Mouse (Mus musculus): ENCODE results near the gene Olfr1053. TPM values are rescaled to one million over a fixed set of nuclear protein-coding genes. Genes with fewer than 3 reads are reported as not detected.

Gene Olfr1053
- polyA plus RNA-seq (2014; fragmentation: Illumina TruSeq; extraction: RNeasy Lipid Tissue Mini Kit (QIAGEN cat#74804); ENCODE audit: low read depth, low replicate concordance) = not detected

GRCm38 (mm10) chr2:86315184-86315583 is at the start of gene Olfr1053:
Gene Olfr1053 (minus strand): TSS chr2:86315284.

GRCm38 (mm10) chr2:86362369-86362768 is 47.3 kb upstream of the Olfr1053 start, which contains the start of gene Olfr1056:
Gene Olfr1056 (minus strand): TSS chr2:86362469.

GRCm38 (mm10) chr2:86350184-86350583 is 35.1 kb upstream of the Olfr1053 start, which contains the start of gene Olfr1055:
Gene Olfr1055 (minus strand): TSS chr2:86350284.

DNA sequence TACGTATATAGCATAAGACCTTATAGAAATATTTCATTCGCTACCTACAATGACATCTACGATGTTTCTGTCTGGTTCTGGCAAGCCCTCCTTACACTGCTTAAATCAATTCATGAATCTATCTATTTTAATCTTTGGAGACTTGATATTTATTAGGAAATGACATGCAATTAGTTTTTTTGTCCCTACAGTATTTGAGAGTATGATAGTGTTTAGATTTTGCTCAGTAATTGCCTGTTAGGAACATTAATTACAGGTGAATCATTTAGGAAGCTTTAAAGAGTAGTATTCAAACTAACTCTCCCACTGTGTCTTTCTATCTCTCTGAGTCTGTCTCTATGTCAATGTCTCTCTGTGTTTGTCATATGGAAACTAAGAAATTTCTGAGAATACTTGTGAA is 20.2 kb upstream of the Olfr1053 start, which contains the start of gene Olfr1054:
Gene Olfr1054, minus strand, starts transcription at position 101 of the 400 bp plus-strand sequence.

GRCm38 (mm10) chr2:86292155-86292554 is 22.9 kb downstream of the Olfr1053 start, which contains the start of gene Olfr1052:
Gene Olfr1052 (plus strand): TSS chr2:86292455.

DNA sequence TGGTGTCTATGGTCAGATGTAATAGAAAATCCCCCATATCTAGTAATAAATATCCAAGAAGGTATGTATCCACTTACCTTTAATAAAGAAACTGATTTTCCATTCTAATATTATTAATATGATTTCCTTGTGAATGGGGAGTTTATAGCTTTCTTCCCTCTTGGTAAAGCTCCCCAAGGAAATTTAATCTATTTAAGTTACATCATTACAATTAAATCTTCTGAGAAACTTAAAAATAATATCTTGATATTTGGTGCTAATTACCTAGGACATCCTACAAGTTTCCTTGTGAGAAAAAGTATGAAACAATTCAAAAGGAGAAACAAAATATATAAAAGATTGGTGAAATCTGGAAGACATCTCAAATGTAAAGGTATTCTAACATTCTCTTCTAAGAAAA is 36.1 kb downstream of the Olfr1053 start, which contains the start of gene Olfr1051:
Gene Olfr1051, minus strand, starts transcription at position 101 of the 400 bp plus-strand sequence.

Other genes with a start within 250 kb of the Olfr1053 start
- gene Olfr1036, start 241.3 kb downstream of the Olfr1053 start, polyA plus RNA-seq (2014; fragmentation: Illumina TruSeq; extraction: RNeasy Lipid Tissue Mini Kit (QIAGEN cat#74804); ENCODE audit: low read depth, low replicate concordance) = not detected
- gene Olfr1037, start 227.9 kb downstream of the Olfr1053 start, polyA plus RNA-seq (2014; fragmentation: Illumina TruSeq; extraction: RNeasy Lipid Tissue Mini Kit (QIAGEN cat#74804); ENCODE audit: low read depth, low replicate concordance) = not detected
- not detected for gene Olfr1039, start 179.4 kb downstream of the Olfr1053 start, polyA plus RNA-seq (2014; fragmentation: Illumina TruSeq; extraction: RNeasy Lipid Tissue Mini Kit (QIAGEN cat#74804); ENCODE audit: low read depth, low replicate concordance)
- not detected for gene Olfr1040, start 168.6 kb downstream of the Olfr1053 start, polyA plus RNA-seq (2014; fragmentation: Illumina TruSeq; extraction: RNeasy Lipid Tissue Mini Kit (QIAGEN cat#74804); ENCODE audit: low read depth, low replicate concordance)
- gene Olfr1042, start 153.4 kb downstream of the Olfr1053 start, polyA plus RNA-seq (2014; fragmentation: Illumina TruSeq; extraction: RNeasy Lipid Tissue Mini Kit (QIAGEN cat#74804); ENCODE audit: low read depth, low replicate concordance) = not detected
- gene Olfr1043, start 147.8 kb downstream of the Olfr1053 start, polyA plus RNA-seq (2014; fragmentation: Illumina TruSeq; extraction: RNeasy Lipid Tissue Mini Kit (QIAGEN cat#74804); ENCODE audit: low read depth, low replicate concordance) = not detected
- not detected for gene Olfr1044, start 137.5 kb downstream of the Olfr1053 start, polyA plus RNA-seq (2014; fragmentation: Illumina TruSeq; extraction: RNeasy Lipid Tissue Mini Kit (QIAGEN cat#74804); ENCODE audit: low read depth, low replicate concordance)
- gene Olfr52, start 129.6 kb downstream of the Olfr1053 start, polyA plus RNA-seq (2014; fragmentation: Illumina TruSeq; extraction: RNeasy Lipid Tissue Mini Kit (QIAGEN cat#74804); ENCODE audit: low read depth, low replicate concordance) = not detected
- not detected for gene Olfr1045, start 112.3 kb downstream of the Olfr1053 start, polyA plus RNA-seq (2014; fragmentation: Illumina TruSeq; extraction: RNeasy Lipid Tissue Mini Kit (QIAGEN cat#74804); ENCODE audit: low read depth, low replicate concordance)
- not detected for gene Olfr1046, start 96.0 kb downstream of the Olfr1053 start, polyA plus RNA-seq (2014; fragmentation: Illumina TruSeq; extraction: RNeasy Lipid Tissue Mini Kit (QIAGEN cat#74804); ENCODE audit: low read depth, low replicate concordance)
- not detected for gene Olfr1047, start 83.9 kb downstream of the Olfr1053 start, polyA plus RNA-seq (2014; fragmentation: Illumina TruSeq; extraction: RNeasy Lipid Tissue Mini Kit (QIAGEN cat#74804); ENCODE audit: low read depth, low replicate concordance)
- not detected for gene Olfr1048, start 75.0 kb downstream of the Olfr1053 start, polyA plus RNA-seq (2014; fragmentation: Illumina TruSeq; extraction: RNeasy Lipid Tissue Mini Kit (QIAGEN cat#74804); ENCODE audit: low read depth, low replicate concordance)
- gene Olfr1049, start 57.0 kb downstream of the Olfr1053 start, polyA plus RNA-seq (2014; fragmentation: Illumina TruSeq; extraction: RNeasy Lipid Tissue Mini Kit (QIAGEN cat#74804); ENCODE audit: low read depth, low replicate concordance) = not detected
- gene Olfr1051, start 36.2 kb downstream of the Olfr1053 start, polyA plus RNA-seq (2014; fragmentation: Illumina TruSeq; extraction: RNeasy Lipid Tissue Mini Kit (QIAGEN cat#74804); ENCODE audit: low read depth, low replicate concordance) = not detected
- gene Olfr1052, start 22.8 kb downstream of the Olfr1053 start, polyA plus RNA-seq (2014; fragmentation: Illumina TruSeq; extraction: RNeasy Lipid Tissue Mini Kit (QIAGEN cat#74804); ENCODE audit: low read depth, low replicate concordance) = not detected
- not detected for gene Olfr1054, start 20.1 kb upstream of the Olfr1053 start, polyA plus RNA-seq (2014; fragmentation: Illumina TruSeq; extraction: RNeasy Lipid Tissue Mini Kit (QIAGEN cat#74804); ENCODE audit: low read depth, low replicate concordance)
- not detected for gene Olfr1055, start 35.0 kb upstream of the Olfr1053 start, polyA plus RNA-seq (2014; fragmentation: Illumina TruSeq; extraction: RNeasy Lipid Tissue Mini Kit (QIAGEN cat#74804); ENCODE audit: low read depth, low replicate concordance)
- gene Olfr1056, start 47.2 kb upstream of the Olfr1053 start, polyA plus RNA-seq (2014; fragmentation: Illumina TruSeq; extraction: RNeasy Lipid Tissue Mini Kit (QIAGEN cat#74804); ENCODE audit: low read depth, low replicate concordance) = not detected
- gene Olfr1057, start 63.1 kb upstream of the Olfr1053 start, polyA plus RNA-seq (2014; fragmentation: Illumina TruSeq; extraction: RNeasy Lipid Tissue Mini Kit (QIAGEN cat#74804); ENCODE audit: low read depth, low replicate concordance) = not detected
- gene Olfr1058, start 73.3 kb upstream of the Olfr1053 start, polyA plus RNA-seq (2014; fragmentation: Illumina TruSeq; extraction: RNeasy Lipid Tissue Mini Kit (QIAGEN cat#74804); ENCODE audit: low read depth, low replicate concordance) = not detected
- gene Olfr1061, start 98.8 kb upstream of the Olfr1053 start, polyA plus RNA-seq (2014; fragmentation: Illumina TruSeq; extraction: RNeasy Lipid Tissue Mini Kit (QIAGEN cat#74804); ENCODE audit: low read depth, low replicate concordance) = not detected
- gene Olfr1062, start 111.5 kb upstream of the Olfr1053 start, polyA plus RNA-seq (2014; fragmentation: Illumina TruSeq; extraction: RNeasy Lipid Tissue Mini Kit (QIAGEN cat#74804); ENCODE audit: low read depth, low replicate concordance) = not detected
- not detected for gene Olfr1065, start 135.3 kb upstream of the Olfr1053 start, polyA plus RNA-seq (2014; fragmentation: Illumina TruSeq; extraction: RNeasy Lipid Tissue Mini Kit (QIAGEN cat#74804); ENCODE audit: low read depth, low replicate concordance)
- gene Olfr1066, start 141.0 kb upstream of the Olfr1053 start, polyA plus RNA-seq (2014; fragmentation: Illumina TruSeq; extraction: RNeasy Lipid Tissue Mini Kit (QIAGEN cat#74804); ENCODE audit: low read depth, low replicate concordance) = not detected
- not detected for gene Olfr228, start 172.1 kb upstream of the Olfr1053 start, polyA plus RNA-seq (2014; fragmentation: Illumina TruSeq; extraction: RNeasy Lipid Tissue Mini Kit (QIAGEN cat#74804); ENCODE audit: low read depth, low replicate concordance)
- not detected for gene Olfr1076, start 193.2 kb upstream of the Olfr1053 start, polyA plus RNA-seq (2014; fragmentation: Illumina TruSeq; extraction: RNeasy Lipid Tissue Mini Kit (QIAGEN cat#74804); ENCODE audit: low read depth, low replicate concordance)
- not detected for gene Olfr1079, start 227.2 kb upstream of the Olfr1053 start, polyA plus RNA-seq (2014; fragmentation: Illumina TruSeq; extraction: RNeasy Lipid Tissue Mini Kit (QIAGEN cat#74804); ENCODE audit: low read depth, low replicate concordance)
- not detected for gene Olfr1080, start 243.0 kb upstream of the Olfr1053 start, polyA plus RNA-seq (2014; fragmentation: Illumina TruSeq; extraction: RNeasy Lipid Tissue Mini Kit (QIAGEN cat#74804); ENCODE audit: low read depth, low replicate concordance)

All from kidney, adult 10 weeks (tissue).